Mouse (Mus musculus) retina, embryonic 14.5 days (tissue): ENCODE data around the gene Sgsm1.

Source experiments
- DNase-seq: peaks from one replicate; pipeline ENCODE4 v3.0.0-alpha.2; 2015; ENCODE audit warnings: low spot score

The Sgsm1 gene

DNA sequence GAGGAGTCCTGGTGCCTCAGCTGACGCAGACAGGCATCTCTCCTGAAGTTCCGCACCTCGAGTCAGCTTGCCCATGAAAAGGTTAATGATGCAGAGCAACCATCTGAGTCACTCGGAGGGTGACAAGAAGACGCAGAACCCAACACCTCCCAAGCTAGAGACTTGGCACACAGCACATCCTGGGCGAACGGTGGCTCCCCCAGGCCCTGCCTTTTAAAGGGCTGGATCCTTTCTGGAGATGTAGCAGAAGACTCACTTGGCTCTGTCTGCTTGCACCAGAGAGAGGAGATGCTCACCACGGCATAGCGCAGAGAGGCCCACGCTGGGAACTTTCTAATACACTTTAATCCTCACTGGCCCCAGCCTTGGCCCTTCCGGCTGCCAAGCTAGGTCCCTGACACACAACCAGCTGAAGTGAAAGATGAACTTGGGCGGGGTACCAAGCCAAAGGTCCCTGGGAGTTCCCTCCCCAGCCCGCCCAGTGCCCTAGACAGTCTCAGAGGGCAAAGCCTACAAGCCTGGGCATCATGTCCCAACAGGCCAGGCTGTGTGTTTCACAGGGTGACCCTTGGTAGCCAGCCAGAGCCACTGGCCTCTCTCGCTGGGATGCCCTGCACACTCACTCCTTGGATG is 94.1 kb downstream of the Sgsm1 start:
- DNase-seq = no peak

DNA sequence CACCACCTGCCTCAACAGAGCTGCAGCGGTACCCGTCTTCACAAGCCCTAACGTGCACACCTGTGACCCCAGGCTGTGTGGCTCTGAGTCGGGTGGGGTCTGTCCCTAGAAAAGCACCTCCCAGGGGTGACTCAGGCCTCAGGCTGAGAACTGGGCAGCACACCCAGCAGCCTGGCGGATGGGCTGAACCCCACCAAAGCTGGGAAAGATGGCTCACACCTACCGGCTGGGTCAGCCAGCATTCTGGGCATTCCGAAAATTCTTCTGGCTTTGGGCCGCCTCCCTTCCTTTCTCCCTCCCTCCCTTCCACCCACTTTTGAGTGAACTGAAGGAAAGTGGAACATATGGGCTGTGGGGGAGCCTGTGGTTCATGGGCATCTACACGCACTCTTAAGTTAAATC is 95.0 kb downstream of the Sgsm1 start:
- DNase-seq = no peak

GRCm38 (mm10) chr5:113214455-113214854 is 96.1 kb downstream of the Sgsm1 start:
- no peak for DNase-seq

DNA sequence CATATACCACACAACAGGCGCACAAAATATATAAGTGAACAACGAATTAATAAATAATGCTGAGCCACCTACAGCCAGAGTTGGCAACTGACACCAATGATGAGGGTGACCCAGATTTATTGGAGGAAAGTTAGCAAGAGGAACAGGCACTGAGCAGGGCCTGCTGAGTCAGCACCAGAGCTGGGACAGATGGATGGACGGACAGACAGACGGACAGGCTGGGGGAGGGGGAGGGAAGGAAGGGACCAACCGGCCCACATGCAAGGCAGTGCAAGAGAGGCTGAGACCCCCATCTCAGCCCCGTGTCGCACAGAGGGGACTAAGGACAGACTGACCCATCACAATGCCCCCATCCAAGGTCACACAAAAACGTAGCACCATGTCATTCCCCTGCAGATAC is 96.5 kb downstream of the Sgsm1 start:
- no peak for DNase-seq

- DNase-seq = no peak
These were observed 98.3 kb downstream of the Sgsm1 start for GRCm38 (mm10) chr5:113212156-113212835.

DNA sequence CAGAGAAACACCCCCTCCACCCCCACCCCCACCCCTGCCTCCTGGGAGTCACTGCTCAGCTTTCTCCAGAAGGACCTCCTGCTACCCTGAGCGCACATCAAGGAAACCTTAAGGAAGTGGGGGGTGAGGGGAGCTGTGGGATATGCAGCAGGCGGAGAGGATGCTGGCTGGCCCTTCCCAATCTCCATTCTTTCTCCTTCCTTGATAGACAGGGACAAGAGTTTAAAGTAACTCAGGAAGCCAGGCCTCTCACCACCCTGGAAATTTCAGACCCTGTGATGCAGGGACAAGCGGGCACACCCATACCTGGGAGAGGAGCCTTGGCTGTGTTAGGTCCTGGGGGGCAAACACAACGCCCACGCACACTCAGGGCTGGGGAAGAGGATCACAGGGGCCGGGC is 100.3 kb downstream of the Sgsm1 start:
- no peak for DNase-seq

DNA sequence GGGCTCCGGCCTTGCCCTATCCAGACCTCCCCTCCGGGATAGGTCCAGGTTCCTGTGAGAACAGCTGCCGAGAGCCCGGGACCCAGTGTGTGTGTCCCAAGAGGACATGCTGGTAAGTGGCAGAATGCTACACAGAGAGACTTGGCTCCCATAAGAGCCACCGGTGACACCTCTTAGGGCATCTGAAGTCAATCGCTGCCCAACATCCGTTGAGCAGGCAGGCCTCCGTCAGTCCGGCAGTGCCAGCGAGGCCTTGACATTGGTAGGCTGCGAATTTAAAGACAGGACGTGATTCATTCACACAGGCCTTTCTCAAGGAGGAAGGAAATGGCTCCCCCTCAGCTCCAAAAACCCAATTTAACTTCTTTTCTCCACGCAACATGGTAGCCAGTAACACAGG is 100.7 kb downstream of the Sgsm1 start:
- no peak for DNase-seq

DNA sequence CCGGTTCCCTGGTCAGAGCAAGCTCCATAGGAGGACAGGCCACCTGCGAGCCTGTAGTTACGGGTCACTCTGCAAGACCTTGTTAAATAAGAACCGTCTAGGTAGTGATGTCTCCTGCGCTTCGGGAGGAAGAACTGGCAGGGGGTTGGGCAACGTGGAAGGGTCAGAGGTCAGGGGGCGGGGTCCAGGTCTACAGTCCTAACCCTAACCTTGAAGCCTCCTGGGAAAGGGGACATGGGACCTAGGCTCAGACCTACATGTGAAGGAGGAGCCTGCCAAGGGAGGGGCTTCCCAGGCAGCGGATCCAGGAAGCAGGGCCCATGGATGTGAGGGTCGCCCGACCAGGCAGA is 101.2 kb downstream of the Sgsm1 start:
- DNase-seq = no peak

GRCm38 (mm10) chr5:113208622-113209400 is 101.8 kb downstream of the Sgsm1 start:
- DNase-seq = no peak

DNA sequence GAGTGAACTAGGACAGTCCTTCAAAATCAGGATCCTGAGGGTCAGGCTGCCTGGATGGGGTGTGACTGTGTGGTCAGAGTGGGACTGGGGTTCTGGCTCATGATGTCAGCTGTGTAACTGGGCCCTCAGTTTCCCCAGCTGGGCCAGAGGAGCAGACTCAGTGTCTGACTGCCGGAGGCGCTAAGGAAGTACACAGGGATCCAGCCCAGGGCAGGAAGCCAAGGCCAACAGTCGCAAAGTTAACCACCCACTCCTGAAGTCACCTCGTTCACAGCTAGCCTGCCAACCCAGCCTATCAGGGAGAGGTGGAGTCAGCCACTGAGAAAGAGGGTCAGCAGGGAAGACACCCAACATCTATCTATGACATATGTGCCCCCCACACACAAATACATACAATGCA is 102.5 kb downstream of the Sgsm1 start:
- DNase-seq = no peak

- no peak for DNase-seq
These were observed 103.8 kb downstream of the Sgsm1 start for GRCm38 (mm10) chr5:113206670-113207352.

- no peak for DNase-seq
These were observed 106.4 kb downstream of the Sgsm1 start for GRCm38 (mm10) chr5:113204193-113204592.

GRCm38 (mm10) chr5:113199772-113200134 is 110.8 kb downstream of the Sgsm1 start:
- no peak for DNase-seq

GRCm38 (mm10) chr5:113199126-113199771 is 111.3 kb downstream of the Sgsm1 start:
- DNase-seq = no peak

DNA sequence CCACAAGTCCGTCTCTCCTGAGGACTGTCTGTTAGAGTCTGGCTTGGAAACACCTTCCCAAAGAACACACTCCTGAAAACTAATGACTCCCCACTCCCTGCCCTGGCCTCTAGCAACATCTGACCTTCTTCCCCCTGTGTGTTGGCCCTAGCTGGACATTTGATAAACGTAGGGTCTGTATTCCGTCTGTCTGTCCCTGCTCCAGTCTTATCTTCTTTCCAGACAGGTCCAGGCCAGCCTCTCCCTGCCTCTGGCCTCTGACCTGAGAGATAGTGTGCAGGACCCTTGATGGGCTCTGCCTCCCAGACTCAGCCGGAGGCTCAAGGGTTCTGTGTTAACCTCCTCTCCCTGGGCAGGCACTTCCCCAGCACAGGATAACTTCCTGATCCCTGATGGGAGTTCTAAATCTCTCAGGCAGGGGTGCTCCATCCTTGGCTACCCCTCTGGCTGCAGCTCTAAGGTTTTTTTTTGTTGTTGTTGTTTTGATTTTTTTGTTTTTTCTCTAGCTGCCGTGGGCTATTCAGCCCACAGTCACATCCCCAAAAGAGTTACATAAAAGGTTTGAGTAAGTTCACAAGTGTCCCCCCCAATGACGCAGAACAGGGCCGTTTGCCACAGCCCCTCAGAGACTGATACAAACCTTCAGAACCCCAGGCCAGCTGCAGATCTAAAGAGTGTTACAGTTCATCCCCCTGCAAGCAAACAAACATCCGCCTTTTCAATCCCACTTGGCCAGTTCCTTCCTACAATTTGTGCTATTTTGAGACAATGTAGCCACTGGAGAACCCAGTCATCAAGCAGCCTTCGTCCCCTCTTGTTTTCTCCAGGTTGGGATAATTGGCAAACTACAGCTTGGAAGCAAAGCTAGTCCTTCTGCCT is 113.4 kb downstream of the Sgsm1 start:
- no peak for DNase-seq

GRCm38 (mm10) chr5:113195907-113196306 is 114.7 kb downstream of the Sgsm1 start:
- DNase-seq = no peak

DNA sequence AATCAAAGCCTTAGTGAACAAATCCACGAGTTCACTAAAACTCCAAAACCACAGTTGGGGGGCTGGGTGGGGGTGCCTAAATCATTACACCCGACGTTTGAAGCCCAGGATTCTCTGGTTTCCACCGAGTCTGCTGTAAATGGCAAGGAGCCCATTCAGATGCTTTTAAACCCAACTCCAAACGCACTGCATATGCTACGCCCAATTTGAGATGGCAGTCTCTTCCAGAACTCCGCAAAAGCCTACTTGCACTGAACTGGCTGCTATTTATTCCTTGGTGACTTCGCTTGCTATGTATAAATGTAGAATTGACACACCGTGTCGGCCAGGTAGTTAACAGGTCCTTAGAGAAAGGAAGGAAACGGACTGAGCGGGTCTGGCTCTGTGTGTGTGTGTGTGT is 115.1 kb downstream of the Sgsm1 start:
- no peak for DNase-seq

DNA sequence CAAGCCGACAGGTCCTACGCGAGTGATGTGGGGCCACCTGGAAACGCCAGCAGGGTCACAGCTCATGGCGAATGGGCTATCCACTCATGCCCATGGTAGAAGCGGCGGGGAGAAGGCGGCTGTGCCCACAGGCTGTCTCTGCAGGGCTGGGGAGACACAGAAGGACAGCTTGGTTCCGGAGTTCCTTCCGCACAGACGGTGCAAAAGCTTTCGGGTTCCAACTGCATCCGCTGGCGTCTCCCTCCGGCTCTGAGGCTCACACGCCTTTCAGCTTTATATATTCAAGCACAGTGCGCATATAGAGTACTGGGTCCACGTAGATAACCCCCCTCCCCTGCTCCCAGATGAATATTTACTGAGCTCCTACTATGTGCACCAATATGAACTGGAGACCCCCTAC is 116.8 kb downstream of the Sgsm1 start:
- no peak for DNase-seq
